Mouse (Mus musculus) limb, embryonic 14.5 days (tissue): ENCODE measurements around the gene Arhgef7. TPM values are rescaled to one million over a fixed set of nuclear protein-coding genes. Genes with fewer than 3 reads are reported as not detected.

Source experiments
- ATAC-seq: fragments of 200-750 bp; cut with Nextera tagmentation; 2 replicates; pipeline ENCODE4 v1.8.0; 2017; ENCODE audit warnings: low read depth, moderate number of reproducible peaks, moderate TSS enrichment; ENCODE audit not compliant: low FRiP score
- DNase-seq: peaks from one replicate; pipeline ENCODE4 v3.0.0-alpha.2; 2015; ENCODE audit warnings: low spot score
- H3K27ac ChIP-seq: fragments of 300-500 bp; sonication (generic); replicated peaks from 2 replicates; pipeline ENCODE4 v1.5.1; 2014; ENCODE audit warnings: low read depth, mild to moderate bottlenecking, low read length, moderate library complexity, mixed read lengths
- H3K27me3 ChIP-seq: fragments of 300-500 bp; sonication (generic); 2 replicates; pipeline ENCODE4 v1.6.1; 2014; ENCODE audit warnings: low read length, mixed read lengths; ENCODE audit not compliant: control insufficient read depth, insufficient read depth
- H3K36me3 ChIP-seq: fragments of 300-500 bp; sonication (generic); 2 replicates; pipeline ENCODE4 v1.6.1; 2014; ENCODE audit warnings: mild to moderate bottlenecking, low read length, moderate library complexity, mixed read lengths; ENCODE audit not compliant: control insufficient read depth, insufficient read depth
- H3K4me1 ChIP-seq: fragments of 300-500 bp; sonication (generic); 2 replicates; pipeline ENCODE4 v1.6.1; 2014; ENCODE audit warnings: antibody characterized with exemption, low read length, mixed read lengths; ENCODE audit not compliant: control insufficient read depth, insufficient read depth
- H3K4me2 ChIP-seq: fragments of 300-500 bp; sonication (generic); replicated peaks from 2 replicates; pipeline ENCODE4 v1.6.1; 2014; ENCODE audit warnings: low read depth, mild to moderate bottlenecking, low read length, moderate library complexity; ENCODE audit not compliant: severe bottlenecking
- H3K4me3 ChIP-seq: fragments of 300-500 bp; sonication (generic); replicated peaks from 2 replicates; pipeline ENCODE4 v1.5.1; 2014; ENCODE audit warnings: low read length
- H3K9ac ChIP-seq: fragments of 300-500 bp; sonication (generic); 2 replicates; pipeline ENCODE4 v1.6.1; 2014; ENCODE audit warnings: mild to moderate bottlenecking, low read depth, low read length, moderate library complexity; ENCODE audit not compliant: severe bottlenecking
- H3K9me3 ChIP-seq: fragments of 300-500 bp; sonication (generic); 2 replicates; pipeline ENCODE4 v1.6.1; 2016; ENCODE audit warnings: low read length; ENCODE audit not compliant: control insufficient read depth
- POLR2A ChIP-seq: fragments of 200-500 bp; IDR thresholded peaks from 2 replicates; pipeline ENCODE4 v1.8.0; 2012; ENCODE audit warnings: inconsistent platforms, mild to moderate bottlenecking, moderate library complexity, borderline replicate concordance; ENCODE audit not compliant: insufficient read depth, insufficient read length; ENCODE audit errors: extremely low read depth
- WGBS: fragments of 180-500 bp; shearing (Covaris S2); extraction: QIAGEN DNeasy Blood & Tissue Kit; methylation state at CpG from one replicate; pipeline ENCODE4 v1.1.7; 2014; 5-methylcytosine and 5-hydroxymethylcytosine counted together
- polyA plus RNA-seq, 2 experiments: library from polyadenylated mRNA; depleted of rRNA in 1 of 2; stranded (reverse) in 1 of 2; unstranded in 1 of 2; fragments of >200 nt; fragmentation: Nextera tagmentation in 1 of 2; extraction: Ambion mirVana in 1 of 2; gene quantifications; 2 replicates each; pipeline versions ENCODE4 v1.2.1 to v1.2.3; 2012 to 2014

Gene Arhgef7
- polyA plus RNA-seq, 2 experiments = 52.6 to 54.4 TPM

DNA sequence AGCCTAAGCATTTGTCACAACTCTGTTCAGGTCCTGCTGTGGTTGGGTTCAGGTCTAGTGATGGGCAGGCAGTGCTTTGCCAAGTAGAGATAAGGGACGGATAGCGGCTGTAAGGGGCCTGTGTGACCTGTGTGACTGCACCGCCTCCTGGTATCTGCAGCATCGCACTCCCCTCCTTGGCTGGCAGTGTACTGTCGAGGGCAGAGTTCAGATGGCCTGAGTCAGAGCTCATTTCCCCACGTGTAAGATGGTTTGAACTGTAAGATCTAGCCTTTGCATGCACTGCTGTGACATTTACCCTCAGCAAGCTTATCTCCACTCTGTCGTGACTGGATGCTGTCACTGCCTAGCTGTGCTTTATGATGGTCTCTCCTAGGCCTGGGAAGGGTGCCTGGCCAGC, 48.4 kb downstream of the Arhgef7 start:
- Histone ChIP-seq H3K4me1 (peaks cover 38% of the 10 kb centered on the region), H3K36me3 (0 out of 2 replicates have a peak, but pooled peaks cover 3% of the 10 kb centered on the region), H3K27me3 (no peaks in the 10 kb centered on the region), H3K27ac (no peak overlapping the region), H3K4me3 (no peak overlapping the region), H3K9ac (no peak overlapping the region), H3K9me3 (no peaks in the 10 kb centered on the region), H3K4me2 (no peak overlapping the region)
- TF ChIP-seq POLR2A = no peak
- DNase-seq (no peak), ATAC-seq (no peak)
- 64% methylated on average over 7 of the region's 7 CpGs for WGBS

DNA sequence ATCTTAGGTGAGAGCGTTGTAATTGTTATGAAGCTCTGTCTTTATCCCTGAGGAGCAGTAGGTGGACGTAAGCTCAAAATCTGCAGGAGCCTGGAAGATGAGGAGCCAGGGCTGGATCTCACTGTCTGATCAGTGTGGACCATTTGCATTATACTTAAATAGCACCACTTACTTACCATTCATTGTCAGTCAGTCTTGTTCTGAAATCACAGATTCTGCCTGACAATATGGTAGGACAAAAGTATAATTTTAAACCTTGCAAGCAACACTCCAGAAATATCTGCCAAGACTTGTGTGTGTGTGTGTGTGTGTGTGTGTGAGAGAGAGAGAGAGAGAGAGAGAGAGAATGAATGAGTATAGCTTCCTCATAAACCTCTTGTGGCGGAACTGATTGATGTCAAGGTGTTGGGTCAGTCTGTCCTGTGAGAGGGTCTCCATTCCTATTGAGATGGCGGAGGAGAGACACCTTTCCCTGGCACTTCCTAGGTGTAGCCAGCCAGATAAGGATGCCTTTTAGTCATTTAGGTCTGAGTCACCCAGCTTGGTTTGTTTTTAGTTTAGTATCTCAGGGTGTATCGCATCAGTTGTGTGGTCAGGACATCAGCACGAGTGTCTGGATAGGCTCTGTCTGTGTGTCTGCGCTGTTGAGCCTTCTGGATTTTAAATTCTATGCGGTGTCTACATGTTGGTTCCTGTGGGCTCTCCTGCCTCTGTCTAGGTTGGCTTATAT, 49.1 kb downstream of the Arhgef7 start:
- H3K9ac ChIP-seq = no peak overlapping the region
- H3K27ac ChIP-seq = no peak overlapping the region
- DNase-seq = no peak
- H3K27me3 ChIP-seq = no peaks in the 10 kb centered on the region
- WGBS = 92% methylated on average over 8 of the region's 8 CpGs
- TF ChIP-seq POLR2A = no peak
- no peaks in the 10 kb centered on the region for H3K9me3 ChIP-seq
- H3K4me1 ChIP-seq = peaks cover 38% of the 10 kb centered on the region
- ATAC-seq = no peak
- H3K4me2 ChIP-seq = no peak overlapping the region
- 0 out of 2 replicates have a peak, but pooled peaks cover 7% of the 10 kb centered on the region for H3K36me3 ChIP-seq
- H3K4me3 ChIP-seq = no peak overlapping the region

DNA sequence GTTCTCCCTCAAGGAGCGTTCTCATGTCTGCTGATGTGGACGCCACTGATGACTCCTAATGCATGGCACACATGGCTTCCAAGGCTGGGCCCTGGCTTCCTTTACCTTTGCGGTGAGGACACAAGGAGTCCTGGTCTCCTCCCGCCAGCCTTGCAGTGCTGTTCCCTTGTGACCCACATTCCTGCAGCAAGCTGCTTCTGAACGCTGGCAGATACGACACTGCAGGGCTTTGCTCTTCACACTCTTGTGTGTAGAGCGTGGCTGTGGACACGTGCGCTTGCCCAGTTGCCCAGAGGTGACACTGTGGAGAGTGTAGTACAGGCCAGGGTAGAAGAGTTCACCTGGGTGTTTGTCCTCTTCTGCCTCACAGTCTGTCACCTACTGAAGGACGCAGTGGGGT, 49.7 kb downstream of the Arhgef7 start:
- no peak for ATAC-seq
- DNase-seq = no peak
- Histone ChIP-seq H3K36me3 (peaks cover 12% of the 10 kb centered on the region), H3K4me1 (peaks cover 38% of the 10 kb centered on the region), H3K4me2 (no peak overlapping the region), H3K9me3 (no peaks in the 10 kb centered on the region), H3K9ac (no peak overlapping the region), H3K4me3 (no peak overlapping the region), H3K27me3 (no peaks in the 10 kb centered on the region), H3K27ac (no peak overlapping the region)
- WGBS = 69% methylated on average over 10 of the region's 10 CpGs
- no peak for TF ChIP-seq POLR2A

DNA sequence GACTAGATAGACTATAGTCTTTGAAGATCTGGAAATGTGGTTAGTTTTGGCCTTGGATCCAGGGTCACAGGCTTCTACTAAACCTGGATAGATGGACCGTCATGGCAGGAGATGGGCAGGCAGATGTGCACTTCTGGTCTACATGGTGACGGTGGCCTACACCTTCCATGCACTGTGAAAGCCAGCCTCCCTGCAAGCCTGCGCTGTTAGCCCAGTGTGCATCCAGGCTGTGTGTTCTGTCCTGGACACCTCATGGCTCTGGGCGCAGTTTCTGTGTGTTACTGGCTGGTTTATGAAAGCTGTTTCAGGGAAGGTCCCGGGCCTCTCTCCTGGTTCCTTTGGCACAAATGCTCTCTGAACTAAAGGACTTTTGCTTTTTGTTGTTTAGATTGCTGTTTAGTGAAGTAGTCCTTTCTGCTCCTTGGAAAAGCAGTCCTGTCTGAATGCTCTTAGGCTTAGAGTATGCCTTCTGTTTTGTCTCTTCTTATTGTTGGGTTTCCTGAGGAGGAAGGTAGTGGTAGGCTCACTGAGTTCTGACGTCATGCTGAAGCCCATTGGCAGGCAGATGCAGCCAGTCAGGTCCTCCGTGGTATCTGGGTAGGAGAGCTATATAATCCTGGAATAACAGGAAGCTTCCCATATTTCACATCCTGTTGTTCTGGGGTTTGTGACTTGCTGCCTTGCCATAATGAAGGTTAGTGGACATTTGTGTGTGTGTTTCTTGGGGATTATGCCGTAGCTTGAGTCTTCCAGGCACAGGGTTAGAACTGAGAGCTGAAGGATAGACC, 51.3 kb downstream of the Arhgef7 start:
- Histone ChIP-seq H3K4me2 (no peak overlapping the region), H3K9ac (no peak overlapping the region), H3K9me3 (no peaks in the 10 kb centered on the region), H3K4me1 (peaks cover 35% of the 10 kb centered on the region), H3K4me3 (no peak overlapping the region), H3K27ac (peak overlapping the region; percentile 72; the same call in 1 of the 2 replicates), H3K36me3 (peaks cover 26% of the 10 kb centered on the region), H3K27me3 (no peaks in the 10 kb centered on the region)
- no peak for ATAC-seq
- no peak for TF ChIP-seq POLR2A
- 76% methylated on average over 8 of the region's 8 CpGs for WGBS
- DNase-seq = no peak

DNA sequence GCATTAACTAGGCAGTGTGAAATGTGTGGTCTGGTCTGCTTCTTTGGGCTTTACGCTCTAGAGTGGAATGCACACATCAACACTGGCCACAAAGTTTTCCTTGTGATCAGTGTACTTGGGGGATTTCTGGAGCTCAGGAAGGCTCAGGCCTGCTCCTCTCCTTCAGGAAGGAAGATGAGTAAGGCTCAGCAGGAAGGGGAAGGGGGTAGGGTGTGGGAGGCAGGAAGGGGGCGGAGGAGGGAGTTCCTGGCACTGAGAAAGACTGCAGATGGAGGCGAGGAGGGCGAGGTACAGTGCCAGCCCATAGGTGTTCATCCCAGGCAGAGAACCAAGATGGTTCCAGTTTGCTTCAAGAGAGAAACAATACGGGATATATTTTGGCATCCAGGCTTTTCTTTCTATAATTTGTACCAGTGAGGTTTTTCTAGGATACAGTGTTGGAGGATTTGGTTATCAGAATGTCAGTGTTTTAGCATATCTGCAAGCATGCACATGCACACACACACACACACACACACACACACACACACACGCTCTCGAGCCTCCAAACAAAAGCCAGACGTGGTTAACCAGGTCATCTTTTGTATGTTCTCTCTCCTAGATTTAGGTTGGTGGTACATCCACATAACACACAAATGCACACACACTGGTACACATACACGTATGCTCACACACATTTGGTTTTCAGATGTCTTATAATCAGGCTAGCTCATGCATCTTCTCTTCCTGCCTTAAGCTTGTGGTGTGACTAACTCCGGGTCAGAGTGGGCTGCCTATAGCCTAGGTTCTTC, 52.5 kb downstream of the Arhgef7 start:
- Histone ChIP-seq H3K4me3 (no peak overlapping the region), H3K4me2 (0 out of 2 replicates have a peak overlapping the region, but pooled peaks have one; percentile 4), H3K4me1 (peaks cover 24% of the 10 kb centered on the region), H3K27ac (peak overlapping the region; percentile 72), H3K9ac (0 out of 2 replicates have a peak overlapping the region, but pooled peaks have one; percentile 34), H3K36me3 (peaks cover 31% of the 10 kb centered on the region), H3K9me3 (no peaks in the 10 kb centered on the region), H3K27me3 (no peaks in the 10 kb centered on the region)
- ATAC-seq (no peak), DNase-seq (no peak)
- 71% methylated on average over 10 of the region's 10 CpGs for WGBS
- TF ChIP-seq POLR2A = no peak
